Mouse (Mus musculus) MEL (cell line): Measurements from ENCODE around the gene Tomm22. TPM values are rescaled to one million over a fixed set of nuclear protein-coding genes. Genes with fewer than 3 reads are reported as not detected.

Source experiments
- DNase-seq: peaks from one replicate; pipeline ENCODE4 v3.0.0; 2011; ENCODE audit warnings: low read depth, low spot score
- H3K27ac ChIP-seq: 2 replicates; pipeline ENCODE4 v1.5.1; 2012; ENCODE audit warnings: low read depth, mild to moderate bottlenecking, control low read depth, low read length, moderate library complexity; ENCODE audit not compliant: control insufficient read depth
- H3K27me3 ChIP-seq, 2 experiments: fragments of 150-350 bp in 1 of 2; sonication (generic) in 1 of 2; 2 replicates each; pipeline ENCODE4 v1.6.1; 2012; ENCODE audit warnings: low read length in 2 of 2, mild to moderate bottlenecking in 2 of 2, improper control_type of control experiment in 1 of 2, moderate library complexity in 1 of 2; ENCODE audit not compliant: insufficient read depth in 2 of 2, control insufficient read depth in 1 of 2
- H3K36me3 ChIP-seq, 2 experiments: 2 replicates each; pipeline ENCODE4 v1.6.1; 2012 to 2014; ENCODE audit warnings: low read length in 2 of 2, improper control_type of control experiment in 1 of 2, inconsistent platforms in 1 of 2, mild to moderate bottlenecking in 1 of 2; ENCODE audit not compliant: insufficient read depth in 2 of 2, control insufficient read depth in 1 of 2
- H3K4me1 ChIP-seq, 2 experiments: fragments of 150-350 bp in 1 of 2; sonication (generic) in 1 of 2; 2 replicates each; pipeline ENCODE4 v1.6.1; 2012; ENCODE audit warnings: low read length in 2 of 2, improper control_type of control experiment in 1 of 2, mild to moderate bottlenecking in 1 of 2; ENCODE audit not compliant: insufficient read depth in 2 of 2, control insufficient read depth in 1 of 2
- H3K4me3 ChIP-seq, 2 experiments: fragments of 150-350 bp in 1 of 2; sonication (generic) in 1 of 2; 2 replicates each; pipeline ENCODE4 v1.5.1; 2012; ENCODE audit warnings: low read depth in 2 of 2, low read length in 2 of 2, mild to moderate bottlenecking in 2 of 2, moderate library complexity in 2 of 2, control low read depth in 1 of 2, improper control_type of control experiment in 1 of 2; ENCODE audit not compliant: control insufficient read depth in 1 of 2, insufficient read depth in 1 of 2
- H3K79me2 ChIP-seq: 2 replicates; pipeline ENCODE4 v1.6.1; 2012; ENCODE audit warnings: mild to moderate bottlenecking, low read length, moderate library complexity; ENCODE audit not compliant: control insufficient read depth, poor library complexity, insufficient read depth
- H3K9ac ChIP-seq: 2 replicates; pipeline ENCODE4 v1.6.1; 2012; ENCODE audit warnings: low read depth, mild to moderate bottlenecking, control low read depth, low read length, moderate library complexity; ENCODE audit not compliant: control insufficient read depth, poor library complexity, severe bottlenecking
- H3K9me3 ChIP-seq: fragments of 150-350 bp; sonication (generic); replicated peaks from 2 replicates; pipeline ENCODE4 v1.6.1; 2012; ENCODE audit warnings: mild to moderate bottlenecking, low read length, improper control_type of control experiment, moderate library complexity; ENCODE audit not compliant: insufficient read depth
- CHD1 ChIP-seq: IDR thresholded peaks from 2 replicates; pipeline ENCODE4 v1.6.1; 2012; ENCODE audit warnings: low read depth, mild to moderate bottlenecking, inconsistent platforms, low read length, improper control_type of control experiment
- CHD2 ChIP-seq: IDR thresholded peaks from 2 replicates; pipeline ENCODE4 v1.6.1; 2011; ENCODE audit warnings: low read length, improper control_type of control experiment
- CTCF ChIP-seq, 3 experiments: IDR thresholded peaks in 2 of 3; conservative IDR thresholded peaks in 1 of 3; 2 replicates each; pipeline ENCODE4 v1.5.1; 2011 to 2012; ENCODE audit warnings: low read length in 3 of 3, low read depth in 2 of 3, mild to moderate bottlenecking in 2 of 3, improper control_type of control experiment in 1 of 3, inconsistent platforms in 1 of 3, mixed read lengths in 1 of 3, moderate library complexity in 1 of 3; ENCODE audit not compliant: control insufficient read depth in 1 of 3, insufficient read depth in 1 of 3, poor library complexity in 1 of 3, severe bottlenecking in 1 of 3
- ELF1 ChIP-seq: IDR thresholded peaks from 2 replicates; pipeline ENCODE4 v1.6.1; 2014; ENCODE audit warnings: low read depth, mild to moderate bottlenecking, inconsistent platforms, low read length, improper control_type of control experiment, moderate library complexity
- EP300 ChIP-seq, 2 experiments: IDR thresholded peaks; 2 replicates each; pipeline ENCODE4 v1.6.1; 2011; ENCODE audit warnings: improper control_type of control experiment in 2 of 2, low read length in 2 of 2, low read depth in 1 of 2, mild to moderate bottlenecking in 1 of 2
- HCFC1 ChIP-seq: IDR thresholded peaks from 2 replicates; pipeline ENCODE4 v1.6.1; 2012; ENCODE audit warnings: low read depth, mild to moderate bottlenecking, inconsistent platforms, low read length, improper control_type of control experiment, moderate library complexity
- MAFK ChIP-seq: IDR thresholded peaks from 2 replicates; pipeline ENCODE4 v1.6.1; 2011; ENCODE audit warnings: low read depth, mild to moderate bottlenecking, low read length, improper control_type of control experiment, borderline replicate concordance
- MAX ChIP-seq: IDR thresholded peaks from 2 replicates; pipeline ENCODE4 v1.6.1; 2011; ENCODE audit warnings: low read length, improper control_type of control experiment
- NELFE ChIP-seq: IDR thresholded peaks from 2 replicates; pipeline ENCODE4 v1.6.1; 2011; ENCODE audit warnings: low read depth, low read length, improper control_type of control experiment
- NRF1 ChIP-seq: IDR thresholded peaks from 2 replicates; pipeline ENCODE4 v1.6.1; 2014; ENCODE audit warnings: low read depth, mild to moderate bottlenecking, inconsistent platforms, low read length, improper control_type of control experiment, moderate library complexity; ENCODE audit not compliant: poor library complexity, insufficient read depth, severe bottlenecking
- RAD21 ChIP-seq: IDR thresholded peaks from 2 replicates; pipeline ENCODE4 v1.6.1; 2011; ENCODE audit warnings: mild to moderate bottlenecking, low read depth, low read length, improper control_type of control experiment
- SMC3 ChIP-seq: IDR thresholded peaks from 2 replicates; pipeline ENCODE4 v1.6.1; 2011; ENCODE audit warnings: low read depth, low read length, improper control_type of control experiment
- USF1 ChIP-seq: IDR thresholded peaks from 2 replicates; pipeline ENCODE4 v1.6.1; 2014; ENCODE audit warnings: low read depth, mild to moderate bottlenecking, inconsistent platforms, low read length, improper control_type of control experiment, moderate library complexity
- ZC3H11A ChIP-seq: IDR thresholded peaks from 2 replicates; pipeline ENCODE4 v1.6.1; 2012; ENCODE audit warnings: low read depth, mild to moderate bottlenecking, inconsistent platforms, low read length, improper control_type of control experiment
- polyA plus RNA-seq, 2 experiments: library from polyadenylated mRNA; stranded (reverse) in 1 of 2; unstranded in 1 of 2; fragments of >175 nt in 1 of 2; fragments of >200 nt in 1 of 2; gene quantifications; 2 replicates each; pipeline versions ENCODE4 v1.2.1 to v1.2.4; 2012; ENCODE audit warnings: low replicate concordance in 2 of 2, low read depth in 1 of 2; ENCODE audit not compliant: insufficient read length in 2 of 2, insufficient read depth in 1 of 2, missing spikeins in 1 of 2
- total RNA-seq: library from RNA; depleted of rRNA; stranded (reverse); fragments of 300-350 nt; gene quantifications from 2 replicates; pipeline ENCODE4 v1.2.3, GENCODE M21; 2012

The Tomm22 gene
- total and polyA plus RNA-seq, 3 experiments: 174 to 829 (median 281) TPM

- no peak for TF ChIP-seq MAFK
- TF ChIP-seq HCFC1: no peak
- TF ChIP-seq EP300 (IDR thresholded peaks at IDR 0.05; ENCODE audit: low read depth in 1 of 2, low read length in 2 of 2): no peak
- TF ChIP-seq MAX: no peak
- TF ChIP-seq RAD21: peak; percentile 37
- no peak for TF ChIP-seq ELF1
- no peak for TF ChIP-seq NRF1
- TF ChIP-seq NELFE: no peak
- TF ChIP-seq CTCF (IDR thresholded peaks at IDR 0.05 in 2 of 3, conservative IDR thresholded peaks at IDR 0.05 in 1 of 3; ENCODE audit: control insufficient read depth in 1 of 3, insufficient read depth in 1 of 3, low read depth in 2 of 3, low read length in 3 of 3, poor library complexity in 1 of 3, severe bottlenecking in 1 of 3): peak; percentile 73 to 85 (median 77)
- TF ChIP-seq CHD1: no peak
- TF ChIP-seq SMC3: peak; percentile 24; the same call in 1 of the 2 replicates
- no peak overlapping the region for H3K4me3 ChIP-seq
- H3K9ac ChIP-seq: no peak overlapping the region
These were observed 20.1 kb upstream of the Tomm22 start for GRCm38 (mm10) chr15:79650569-79650968.

GRCm38 (mm10) chr15:79651481-79651880 is 19.2 kb upstream of the Tomm22 start:
- no peak overlapping the region for H3K9ac ChIP-seq
- peak; percentile 67 for DNase-seq
- no peaks in the 10 kb centered on the region for H3K36me3 ChIP-seq
- no peak overlapping the region for H3K4me3 ChIP-seq
- no peak overlapping the region for H3K27ac ChIP-seq
- no peaks in the 10 kb centered on the region for H3K79me2 ChIP-seq
- TF ChIP-seq RAD21 (peak; percentile 64), SMC3 (peak; percentile 75), HCFC1 (no peak), ZC3H11A (peak; percentile 37; the same call in 1 of the 2 replicates), CTCF (IDR thresholded peaks at IDR 0.05 in 2 of 3, conservative IDR thresholded peaks at IDR 0.05 in 1 of 3; ENCODE audit: control insufficient read depth in 1 of 3, insufficient read depth in 1 of 3, low read depth in 2 of 3, low read length in 3 of 3, poor library complexity in 1 of 3, severe bottlenecking in 1 of 3) (peak; percentile 65 to 79 (median 76))
- H3K9me3 ChIP-seq: no peaks in the 10 kb centered on the region
- H3K27me3 ChIP-seq: no peaks in the 10 kb centered on the region
- H3K4me1 ChIP-seq: no peaks in the 10 kb centered on the region

More at GRCm38 (mm10) chr15:79650569-79650968, 20.1 kb upstream of the Tomm22 start:
- Histone ChIP-seq H3K4me1 (no peaks in the 10 kb centered on the region), H3K9me3 (no peaks in the 10 kb centered on the region), H3K36me3 (no peaks in the 10 kb centered on the region), H3K27ac (no peak overlapping the region), H3K27me3 (no peaks in the 10 kb centered on the region), H3K79me2 (no peaks in the 10 kb centered on the region)
- DNase-seq: peak; percentile 74

GRCm38 (mm10) chr15:79656451-79656850 is 14.2 kb upstream of the Tomm22 start:
- Histone ChIP-seq H3K9ac (no peak overlapping the region), H3K79me2 (no peaks in the 10 kb centered on the region; the same call in 1 of the 2 replicates), H3K4me1 (peaks cover 0 to 8% of the 10 kb centered on the region in 2 experiments; a peak in 2 of 4 replicates), H3K4me3 (no peak overlapping the region), H3K9me3 (no peaks in the 10 kb centered on the region), H3K36me3 (peaks cover 0 to 7% of the 10 kb centered on the region in 2 experiments; a peak in 2 of 4 replicates), H3K27me3 (no peaks in the 10 kb centered on the region), H3K27ac (no peak overlapping the region)
- no peak for TF ChIP-seq USF1
- TF ChIP-seq CHD2: no peak
- DNase-seq: no peak
